Mouse (Mus musculus) erythroblast, embryonic 14.5 days (primary cell): Measurements from ENCODE around the gene Nol9.

Source experiments
- GATA1 ChIP-seq: IDR thresholded peaks from 2 replicates; pipeline ENCODE4 v1.6.1; 2012; ENCODE audit warnings: low read length, inconsistent platforms, mixed read lengths
- TAL1 ChIP-seq: IDR thresholded peaks from 3 replicates; pipeline ENCODE4 v1.6.1; 2012; ENCODE audit warnings: low read length, inconsistent platforms, mixed read lengths

GRCm38 (mm10) chr4:152100541-152100940 is 61.4 kb downstream of the Nol9 start:
- TF ChIP-seq GATA1 (no peak), TAL1 (no peak)
